Mouse (Mus musculus) E14TG2a.4 (cell line): ENCODE results near the gene Tmem8b.

Source experiments
- CTCF ChIP-seq: conservative IDR thresholded peaks from 2 replicates; pipeline ENCODE4 v1.5.1; 2014; ENCODE audit warnings: low read length
- NANOG ChIP-seq: IDR thresholded peaks from 2 replicates; pipeline ENCODE4 v1.6.1; 2014; ENCODE audit warnings: borderline replicate concordance, low read length, mixed read lengths
- POU5F1 ChIP-seq: IDR thresholded peaks from 2 replicates; pipeline ENCODE4 v1.6.1; 2014; ENCODE audit warnings: low read length, borderline replicate concordance

GRCm38 (mm10) chr4:43711821-43712220 is 43.0 kb downstream of the Tmem8b start:
- TF ChIP-seq CTCF, result peak; percentile 85
- TF ChIP-seq POU5F1, result no peak
- TF ChIP-seq NANOG, result no peak
